Mouse (Mus musculus): ENCODE measurements around the gene Nppa. TPM values are rescaled to one million over a fixed set of nuclear protein-coding genes. Genes with fewer than 3 reads are reported as not detected.

The Nppa gene
- polyA plus RNA-seq, 1 experiment from 2014 or later = 0.51 TPM

DNA sequence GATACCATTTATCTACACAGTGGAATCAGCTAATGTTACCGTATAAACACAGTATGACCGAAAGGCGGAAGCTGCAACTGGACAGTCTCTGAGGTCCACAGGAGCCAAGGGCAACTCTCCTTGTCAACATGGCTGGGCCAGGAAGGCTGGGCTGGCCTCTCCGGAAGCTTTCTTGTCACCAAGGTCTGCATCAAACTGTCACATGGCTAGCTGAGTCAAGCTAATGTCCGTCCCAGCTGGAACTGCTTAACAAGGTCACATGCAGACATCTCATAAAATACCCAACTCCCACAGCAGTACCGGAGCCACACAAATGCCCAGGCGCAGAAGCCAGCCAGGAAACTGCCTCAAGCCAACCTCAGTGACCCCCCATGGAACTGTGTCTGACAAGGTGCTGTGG, 3.8 kb downstream of the Nppa start:
- ATAC-seq = no peak
- no peak overlapping the region for H3K27ac ChIP-seq (ENCODE audit: low read length)
- no peak overlapping the region for H3K4me3 ChIP-seq (ENCODE audit: low read length)
- H3K36me3 ChIP-seq (ENCODE audit: control insufficient read depth, insufficient read depth, low read length) = peaks cover 9% of the 10 kb centered on the region
- H3K9me3 ChIP-seq (ENCODE audit: control insufficient read depth, low read length) = no peaks in the 10 kb centered on the region
- H3K4me2 ChIP-seq (ENCODE audit: low read depth, low read length) = no peak overlapping the region
- no peak overlapping the region for H3K9ac ChIP-seq (ENCODE audit: low read depth, low read length)
- 85% methylated on average over 7 of the region's 7 CpGs for WGBS
- no peaks in the 10 kb centered on the region for H3K4me1 ChIP-seq (ENCODE audit: control insufficient read depth, insufficient read depth, low read length)
- H3K27me3 ChIP-seq (replicated peaks; ENCODE audit: control insufficient read depth, insufficient read depth, low read length) = no peaks in the 10 kb centered on the region

DNA sequence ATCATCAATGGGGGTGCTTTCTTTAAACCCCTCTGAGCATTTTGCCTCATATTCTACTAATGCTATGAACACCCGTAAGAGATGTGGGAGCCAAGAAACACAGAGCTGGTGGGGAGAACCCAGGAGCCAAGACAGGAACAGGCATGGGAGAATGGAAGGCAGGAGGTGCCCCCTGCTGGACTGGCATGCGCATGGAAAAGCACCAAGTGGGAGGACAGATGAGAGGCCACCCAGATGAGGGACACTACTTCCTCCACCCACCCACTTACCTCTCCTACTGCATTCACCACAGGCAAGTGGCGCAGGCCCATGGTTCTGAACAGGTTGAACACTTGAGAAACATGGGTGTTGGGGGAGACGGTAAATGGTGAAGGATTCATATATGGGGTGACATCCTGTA, 7.9 kb downstream of the Nppa start:
- 0 out of 2 replicates have a peak, but pooled peaks have one; percentile 36 for ATAC-seq
- WGBS = 75% methylated on average over 4 of the region's 4 CpGs
- Histone ChIP-seq H3K4me2 (ENCODE audit: low read depth, low read length) (no peak overlapping the region), H3K27ac (ENCODE audit: low read length) (no peak overlapping the region), H3K9me3 (ENCODE audit: control insufficient read depth, low read length) (no peaks in the 10 kb centered on the region), H3K4me3 (ENCODE audit: low read length) (no peak overlapping the region), H3K27me3 (replicated peaks; ENCODE audit: control insufficient read depth, insufficient read depth, low read length) (no peaks in the 10 kb centered on the region), H3K4me1 (ENCODE audit: control insufficient read depth, insufficient read depth, low read length) (no peaks in the 10 kb centered on the region), H3K36me3 (ENCODE audit: control insufficient read depth, insufficient read depth, low read length) (peaks cover 25% of the 10 kb centered on the region), H3K9ac (ENCODE audit: low read depth, low read length) (no peak overlapping the region)

DNA sequence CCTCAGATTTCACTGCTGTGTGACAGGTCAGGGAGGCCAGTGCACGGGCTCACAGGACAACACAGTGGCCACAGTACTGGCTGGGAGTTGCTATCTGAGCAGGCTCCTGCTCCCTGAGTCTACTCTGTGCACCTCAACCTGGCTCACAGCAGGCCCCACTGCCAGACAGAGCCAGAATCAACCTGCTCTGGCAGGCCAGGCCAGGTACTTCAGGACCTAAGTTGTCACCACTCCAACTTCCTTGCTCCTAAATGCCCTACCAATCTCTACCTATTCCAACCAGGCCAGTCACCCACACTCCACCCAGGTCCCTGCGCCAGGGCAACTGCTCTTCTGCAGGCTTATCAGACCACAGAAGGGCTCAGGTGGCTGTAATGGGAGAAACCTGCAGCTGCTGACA, 9.1 kb downstream of the Nppa start:
- ATAC-seq = no peak
- H3K27me3 ChIP-seq (replicated peaks; ENCODE audit: control insufficient read depth, insufficient read depth, low read length) = no peaks in the 10 kb centered on the region
- no peak overlapping the region for H3K4me2 ChIP-seq (ENCODE audit: low read depth, low read length)
- H3K9me3 ChIP-seq (ENCODE audit: control insufficient read depth, low read length) = no peaks in the 10 kb centered on the region
- H3K9ac ChIP-seq (ENCODE audit: low read depth, low read length) = no peak overlapping the region
- H3K27ac ChIP-seq (ENCODE audit: low read length) = no peak overlapping the region
- H3K36me3 ChIP-seq (ENCODE audit: control insufficient read depth, insufficient read depth, low read length) = peaks cover 36% of the 10 kb centered on the region
- WGBS = 88% methylated on average over 2 of the region's 2 CpGs
- no peak overlapping the region for H3K4me3 ChIP-seq (ENCODE audit: low read length)
- H3K4me1 ChIP-seq (ENCODE audit: control insufficient read depth, insufficient read depth, low read length) = no peaks in the 10 kb centered on the region

DNA sequence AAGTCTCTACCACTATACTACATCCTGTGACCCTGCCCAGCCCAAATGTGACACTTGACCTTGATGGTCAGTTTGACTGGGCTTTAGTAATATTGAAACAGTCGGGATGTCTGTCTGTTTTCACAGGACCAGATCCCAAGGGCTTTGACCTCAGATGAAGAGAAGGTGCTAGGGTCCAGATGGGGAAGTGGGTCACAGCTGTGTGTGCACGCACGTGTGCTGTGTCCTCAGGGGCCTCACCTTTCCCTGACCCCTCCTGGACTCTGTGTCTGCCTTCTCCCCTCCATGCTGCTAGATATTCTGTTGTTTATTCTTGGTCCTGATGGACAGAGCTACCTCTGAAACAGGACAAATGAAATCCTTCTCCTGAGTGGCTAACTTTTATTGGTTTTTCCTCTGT, 10.8 kb downstream of the Nppa start:
- Histone ChIP-seq H3K27me3 (replicated peaks; ENCODE audit: control insufficient read depth, insufficient read depth, low read length) (no peaks in the 10 kb centered on the region), H3K27ac (ENCODE audit: low read length) (no peak overlapping the region), H3K9me3 (ENCODE audit: control insufficient read depth, low read length) (no peaks in the 10 kb centered on the region), H3K4me1 (ENCODE audit: control insufficient read depth, insufficient read depth, low read length) (no peaks in the 10 kb centered on the region), H3K4me2 (ENCODE audit: low read depth, low read length) (no peak overlapping the region), H3K4me3 (ENCODE audit: low read length) (no peak overlapping the region), H3K36me3 (ENCODE audit: control insufficient read depth, insufficient read depth, low read length) (peaks cover 41% of the 10 kb centered on the region), H3K9ac (ENCODE audit: low read depth, low read length) (no peak overlapping the region)
- 72% methylated on average over 3 of the region's 3 CpGs for WGBS
- ATAC-seq = no peak

DNA sequence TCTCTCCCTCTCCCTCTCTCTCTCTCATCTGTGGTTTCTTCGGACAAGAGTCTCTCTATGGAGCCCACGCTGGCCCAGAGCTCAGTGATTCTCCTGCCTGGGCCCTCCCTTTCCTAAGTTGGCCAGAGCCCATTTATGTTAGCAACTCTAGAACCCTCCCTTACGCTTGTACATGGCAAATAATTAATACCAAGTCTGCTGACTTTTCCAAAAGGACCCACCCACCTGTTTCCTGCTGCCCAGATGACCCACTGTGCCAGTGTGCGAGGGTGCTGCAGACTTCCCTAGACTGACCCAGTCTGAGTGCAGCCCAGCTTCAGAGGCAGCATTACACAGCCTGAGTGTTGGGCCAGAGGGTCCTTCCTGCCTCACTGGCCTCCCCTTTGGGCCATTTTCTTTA, 11.7 kb downstream of the Nppa start:
- no peak overlapping the region for H3K9ac ChIP-seq (ENCODE audit: low read depth, low read length)
- H3K4me1 ChIP-seq (ENCODE audit: control insufficient read depth, insufficient read depth, low read length) = no peaks in the 10 kb centered on the region
- WGBS = 91% methylated on average over 4 of the region's 4 CpGs
- H3K27ac ChIP-seq (ENCODE audit: low read length) = no peak overlapping the region
- H3K4me2 ChIP-seq (ENCODE audit: low read depth, low read length) = no peak overlapping the region
- no peak for ATAC-seq
- no peaks in the 10 kb centered on the region for H3K27me3 ChIP-seq (replicated peaks; ENCODE audit: control insufficient read depth, insufficient read depth, low read length)
- no peaks in the 10 kb centered on the region for H3K9me3 ChIP-seq (ENCODE audit: control insufficient read depth, low read length)
- peaks cover 48% of the 10 kb centered on the region for H3K36me3 ChIP-seq (ENCODE audit: control insufficient read depth, insufficient read depth, low read length)
- H3K4me3 ChIP-seq (ENCODE audit: low read length) = no peak overlapping the region

DNA sequence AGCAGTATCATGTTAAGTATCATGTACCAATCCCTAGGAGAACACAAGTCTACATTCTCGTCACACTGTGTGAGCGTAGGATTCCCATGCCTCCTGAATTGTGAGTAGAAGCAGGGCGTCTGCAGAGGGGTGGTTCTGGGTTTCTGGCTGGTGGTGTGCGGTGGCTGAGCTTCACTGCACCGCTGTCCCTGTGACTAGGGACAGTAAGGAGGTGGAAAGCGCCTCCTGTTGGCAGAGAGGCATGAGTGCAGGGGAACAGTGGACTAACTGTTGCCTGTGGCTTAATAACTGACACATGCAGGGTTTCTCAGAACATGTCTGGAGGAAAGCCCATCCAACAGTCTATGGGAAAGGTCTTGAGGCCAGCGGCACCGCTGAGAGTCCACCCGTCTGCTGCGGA, 14.9 kb downstream of the Nppa start:
- Histone ChIP-seq H3K9ac (ENCODE audit: low read depth, low read length) (no peak overlapping the region), H3K36me3 (ENCODE audit: control insufficient read depth, insufficient read depth, low read length) (peaks cover 45% of the 10 kb centered on the region), H3K4me3 (ENCODE audit: low read length) (no peak overlapping the region), H3K27me3 (replicated peaks; ENCODE audit: control insufficient read depth, insufficient read depth, low read length) (no peaks in the 10 kb centered on the region), H3K4me1 (ENCODE audit: control insufficient read depth, insufficient read depth, low read length) (no peaks in the 10 kb centered on the region), H3K4me2 (ENCODE audit: low read depth, low read length) (no peak overlapping the region), H3K9me3 (ENCODE audit: control insufficient read depth, low read length) (no peaks in the 10 kb centered on the region), H3K27ac (ENCODE audit: low read length) (no peak overlapping the region)
- ATAC-seq = no peak
- 83% methylated on average over 10 of the region's 10 CpGs for WGBS

DNA sequence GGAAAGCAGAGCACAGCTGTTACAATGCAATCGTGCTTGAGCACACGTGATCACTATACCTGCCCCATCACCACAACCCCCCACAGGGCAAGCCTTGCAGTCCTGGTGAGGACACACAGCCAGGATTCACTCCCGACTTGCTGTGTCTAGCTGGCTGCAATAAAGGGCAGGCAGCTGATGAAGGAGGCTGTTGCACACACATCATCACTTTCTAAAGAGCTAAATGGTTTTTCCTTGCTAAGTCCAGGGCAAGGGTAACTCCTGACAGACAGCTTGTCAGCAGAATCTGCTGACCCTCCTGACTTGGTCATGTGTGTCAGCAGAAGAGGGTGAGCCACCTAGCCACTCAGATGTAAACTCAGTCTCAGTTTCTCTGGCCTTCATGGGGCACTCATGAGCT, 16.5 kb downstream of the Nppa start:
- peaks cover 39% of the 10 kb centered on the region for H3K36me3 ChIP-seq (ENCODE audit: control insufficient read depth, insufficient read depth, low read length)
- no peaks in the 10 kb centered on the region for H3K27me3 ChIP-seq (replicated peaks; ENCODE audit: control insufficient read depth, insufficient read depth, low read length)
- WGBS = 84% methylated on average over 3 of the region's 3 CpGs
- no peak overlapping the region for H3K4me2 ChIP-seq (ENCODE audit: low read depth, low read length)
- H3K9ac ChIP-seq (ENCODE audit: low read depth, low read length) = no peak overlapping the region
- H3K27ac ChIP-seq (ENCODE audit: low read length) = no peak overlapping the region
- ATAC-seq = no peak
- H3K9me3 ChIP-seq (ENCODE audit: control insufficient read depth, low read length) = no peaks in the 10 kb centered on the region
- H3K4me3 ChIP-seq (ENCODE audit: low read length) = no peak overlapping the region
- no peaks in the 10 kb centered on the region for H3K4me1 ChIP-seq (ENCODE audit: control insufficient read depth, insufficient read depth, low read length)

DNA sequence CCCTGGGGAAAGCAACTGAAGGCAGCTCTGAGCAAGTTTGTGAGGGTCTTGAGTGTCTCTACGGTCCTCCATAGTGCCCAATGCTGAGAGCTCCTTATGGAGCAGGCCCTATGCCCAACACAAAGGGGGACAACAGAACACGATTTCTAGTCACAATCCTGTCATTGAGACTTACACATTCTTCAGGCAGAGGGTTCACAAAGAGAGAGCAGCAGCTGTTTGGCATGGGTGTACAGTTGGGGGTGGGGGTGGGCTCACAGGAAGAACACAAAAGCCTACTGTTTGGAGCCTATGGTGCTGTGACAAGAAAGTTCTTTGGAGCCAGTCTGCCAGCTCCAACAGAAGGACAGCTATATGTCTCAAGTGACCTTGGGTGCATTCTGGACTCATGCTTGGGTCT, 17.9 kb downstream of the Nppa start:
- Histone ChIP-seq H3K9me3 (ENCODE audit: control insufficient read depth, low read length) (no peaks in the 10 kb centered on the region), H3K9ac (ENCODE audit: low read depth, low read length) (no peak overlapping the region), H3K4me2 (ENCODE audit: low read depth, low read length) (no peak overlapping the region), H3K27me3 (replicated peaks; ENCODE audit: control insufficient read depth, insufficient read depth, low read length) (no peaks in the 10 kb centered on the region), H3K27ac (ENCODE audit: low read length) (no peak overlapping the region), H3K36me3 (ENCODE audit: control insufficient read depth, insufficient read depth, low read length) (peaks cover 36% of the 10 kb centered on the region), H3K4me3 (ENCODE audit: low read length) (no peak overlapping the region), H3K4me1 (ENCODE audit: control insufficient read depth, insufficient read depth, low read length) (no peaks in the 10 kb centered on the region)
- WGBS = 75% methylated on average over 2 of the region's 2 CpGs
- 0 out of 2 replicates have a peak, but pooled peaks have one; percentile 23 for ATAC-seq

DNA sequence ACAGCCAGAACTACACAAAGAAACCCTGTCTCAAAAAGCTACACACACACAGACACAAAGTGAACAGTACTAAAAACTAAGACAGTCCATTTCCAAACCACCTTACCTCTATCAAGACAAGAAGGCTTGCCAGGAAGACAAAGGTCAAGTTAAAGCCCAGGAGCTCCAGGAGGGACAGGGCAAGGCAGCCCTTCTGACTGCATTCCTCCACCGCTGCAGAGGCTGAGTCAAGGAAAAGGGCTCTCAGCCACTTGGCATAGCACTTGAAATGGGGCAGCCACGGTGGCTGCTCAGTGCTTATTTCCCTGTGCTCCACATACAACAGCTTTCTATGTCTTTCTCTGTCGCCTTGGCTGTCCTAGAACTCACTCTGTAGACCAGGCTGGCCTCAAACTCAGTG, 23.5 kb downstream of the Nppa start:
- ATAC-seq = no peak

DNA sequence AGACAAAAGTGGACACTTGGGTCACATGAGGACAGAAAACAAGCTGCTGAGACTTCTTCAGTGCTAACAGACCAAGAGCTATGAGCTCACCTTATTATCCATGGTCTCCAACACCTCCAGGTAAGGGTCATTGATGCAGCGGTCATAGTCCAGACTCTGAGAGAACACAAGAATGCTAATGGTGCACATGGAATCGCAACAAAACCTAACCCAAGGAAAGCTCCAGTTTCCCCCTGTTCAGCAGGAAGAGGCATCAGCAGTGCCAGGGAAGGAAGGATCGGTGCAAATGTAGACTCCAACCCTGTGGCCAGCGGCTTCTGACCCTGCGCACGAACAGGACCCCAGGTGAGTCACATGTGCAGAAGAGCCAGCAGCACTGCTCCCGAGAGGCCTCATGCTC, 28.8 kb downstream of the Nppa start:
- Histone ChIP-seq H3K36me3 (ENCODE audit: control insufficient read depth, insufficient read depth, low read length) (0 out of 2 replicates have a peak, but pooled peaks cover 3% of the 10 kb centered on the region), H3K9me3 (ENCODE audit: control insufficient read depth, low read length) (no peaks in the 10 kb centered on the region), H3K27ac (ENCODE audit: low read length) (no peak overlapping the region), H3K4me2 (ENCODE audit: low read depth, low read length) (no peak overlapping the region), H3K4me3 (ENCODE audit: low read length) (no peak overlapping the region), H3K9ac (ENCODE audit: low read depth, low read length) (no peak overlapping the region), H3K27me3 (replicated peaks; ENCODE audit: control insufficient read depth, insufficient read depth, low read length) (no peaks in the 10 kb centered on the region), H3K4me1 (ENCODE audit: control insufficient read depth, insufficient read depth, low read length) (no peaks in the 10 kb centered on the region)
- ATAC-seq = no peak
- 93% methylated on average over 7 of the region's 7 CpGs for WGBS

More for the DNA sequence above, 23.5 kb downstream of the Nppa start:
- no peak overlapping the region for H3K9ac ChIP-seq (ENCODE audit: low read depth, low read length)
- no peak overlapping the region for H3K27ac ChIP-seq (ENCODE audit: low read length)
- no peaks in the 10 kb centered on the region for H3K4me1 ChIP-seq (ENCODE audit: control insufficient read depth, insufficient read depth, low read length)
- peaks cover 10% of the 10 kb centered on the region for H3K36me3 ChIP-seq (ENCODE audit: control insufficient read depth, insufficient read depth, low read length)
- no peak overlapping the region for H3K4me2 ChIP-seq (ENCODE audit: low read depth, low read length)
- 86% methylated on average over 3 of the region's 3 CpGs for WGBS
- no peaks in the 10 kb centered on the region for H3K9me3 ChIP-seq (ENCODE audit: control insufficient read depth, low read length)
- H3K4me3 ChIP-seq (ENCODE audit: low read length) = no peak overlapping the region
- no peaks in the 10 kb centered on the region for H3K27me3 ChIP-seq (replicated peaks; ENCODE audit: control insufficient read depth, insufficient read depth, low read length)

Measured in intestine, embryonic 16.5 days (tissue).